Mouse (Mus musculus) layer of hippocampus, postnatal 10 days (tissue): ENCODE data around the gene Zbtb4. TPM values are rescaled to one million over a fixed set of nuclear protein-coding genes. Genes with fewer than 3 reads are reported as not detected.
"Not testable (repeated sequence)": the region's sequence is repeated elsewhere in the genome, so short reads cannot be mapped to it uniquely, and the experiment has no call there.

Experiments
- DNase-seq, 2 experiments: peaks; one replicate each; pipeline ENCODE4 v3.0.0; 2021; ENCODE audit warnings: low spot score in 2 of 2
- long read RNA-seq: library from polyadenylated mRNA; stranded (forward); transcript quantifications from one replicate; pipeline ENCODE4 v2.0.0, GENCODE M21; 2023
- total RNA-seq, 2 experiments: library from RNA; stranded (reverse); gene quantifications; 2 replicates each; pipeline ENCODE4 v1.2.3; 2021

Gene Zbtb4
- 10 to 100 TPM; 69.7 to 72.8 TPM for total RNA-seq
- long read RNA-seq, full-length matches to known transcripts = 1 of 12 reads
- long read RNA-seq, partial matches to known transcripts = 1 of 12 reads
- long read RNA-seq, other reads (novel, unspliced or antisense) = 10 of 12 reads

- DNase-seq = peak; percentile 35 to 58
Observed at GRCm38 (mm10) chr11:69765221-69766125, at the start of gene Zbtb4. Gene Zbtb4 (plus strand): TSS chr11:69765912.

- no peak for DNase-seq
Observed at GRCm38 (mm10) chr11:69715929-69716328, 49.8 kb upstream of the Zbtb4 start.

GRCm38 (mm10) chr11:69716953-69717352, 48.8 kb upstream of the Zbtb4 start:
- DNase-seq = no peak

GRCm38 (mm10) chr11:69718661-69719060, 47.1 kb upstream of the Zbtb4 start:
- DNase-seq = no peak

GRCm38 (mm10) chr11:69719423-69719822, 46.3 kb upstream of the Zbtb4 start:
- no peak for DNase-seq

- no peak for DNase-seq
Observed at GRCm38 (mm10) chr11:69720852-69721251, 44.9 kb upstream of the Zbtb4 start.

- DNase-seq = no peak
Observed at GRCm38 (mm10) chr11:69723074-69723473, 42.6 kb upstream of the Zbtb4 start.

- DNase-seq = no peak
Observed at GRCm38 (mm10) chr11:69725951-69726350, 39.8 kb upstream of the Zbtb4 start.

GRCm38 (mm10) chr11:69729063-69729462, 36.6 kb upstream of the Zbtb4 start:
- peak; percentile 34 to 48 for DNase-seq

- DNase-seq = not testable (repeated sequence)
Observed at GRCm38 (mm10) chr11:69731408-69731807, 34.3 kb upstream of the Zbtb4 start.

GRCm38 (mm10) chr11:69751635-69752034, 14.1 kb upstream of the Zbtb4 start:
- no peak for DNase-seq

- no peak for DNase-seq
Observed at GRCm38 (mm10) chr11:69752686-69753085, 13.0 kb upstream of the Zbtb4 start.

GRCm38 (mm10) chr11:69754233-69754632, 11.5 kb upstream of the Zbtb4 start:
- DNase-seq = no peak

GRCm38 (mm10) chr11:69754701-69755100, 11.0 kb upstream of the Zbtb4 start:
- peak; percentile 30 to 42 for DNase-seq

- DNase-seq = no peak
Observed at GRCm38 (mm10) chr11:69757303-69758089, 8.2 kb upstream of the Zbtb4 start.

- peak; percentile 95 to 98 for DNase-seq
Observed at GRCm38 (mm10) chr11:69758090-69758456, 7.6 kb upstream of the Zbtb4 start.

- DNase-seq = peak; percentile 98 to 99
Observed at GRCm38 (mm10) chr11:69758478-69758970, 7.2 kb upstream of the Zbtb4 start, which contains the start of gene Polr2a. Gene Polr2a (minus strand): TSS chr11:69758637.

GRCm38 (mm10) chr11:69758971-69759721, 6.6 kb upstream of the Zbtb4 start:
- peak; percentile 82 to 83 for DNase-seq

- no peak for DNase-seq
Observed at GRCm38 (mm10) chr11:69760160-69760900, 5.4 kb upstream of the Zbtb4 start.

GRCm38 (mm10) chr11:69760901-69761200, 4.9 kb upstream of the Zbtb4 start:
- no peak for DNase-seq
